Mouse (Mus musculus) stomach, postnatal 0 days (tissue): ENCODE data around the gene Ptgds.

Source experiments
- CTCF ChIP-seq: IDR thresholded peaks from 2 replicates; pipeline ENCODE4 v1.5.1; 2016; ENCODE audit warnings: antibody characterized with exemption, low read depth, mild to moderate bottlenecking, moderate library complexity
- EP300 ChIP-seq: optimal IDR thresholded peaks from 2 replicates; pipeline ENCODE3; 2016; ENCODE audit warnings: antibody characterized with exemption

DNA sequence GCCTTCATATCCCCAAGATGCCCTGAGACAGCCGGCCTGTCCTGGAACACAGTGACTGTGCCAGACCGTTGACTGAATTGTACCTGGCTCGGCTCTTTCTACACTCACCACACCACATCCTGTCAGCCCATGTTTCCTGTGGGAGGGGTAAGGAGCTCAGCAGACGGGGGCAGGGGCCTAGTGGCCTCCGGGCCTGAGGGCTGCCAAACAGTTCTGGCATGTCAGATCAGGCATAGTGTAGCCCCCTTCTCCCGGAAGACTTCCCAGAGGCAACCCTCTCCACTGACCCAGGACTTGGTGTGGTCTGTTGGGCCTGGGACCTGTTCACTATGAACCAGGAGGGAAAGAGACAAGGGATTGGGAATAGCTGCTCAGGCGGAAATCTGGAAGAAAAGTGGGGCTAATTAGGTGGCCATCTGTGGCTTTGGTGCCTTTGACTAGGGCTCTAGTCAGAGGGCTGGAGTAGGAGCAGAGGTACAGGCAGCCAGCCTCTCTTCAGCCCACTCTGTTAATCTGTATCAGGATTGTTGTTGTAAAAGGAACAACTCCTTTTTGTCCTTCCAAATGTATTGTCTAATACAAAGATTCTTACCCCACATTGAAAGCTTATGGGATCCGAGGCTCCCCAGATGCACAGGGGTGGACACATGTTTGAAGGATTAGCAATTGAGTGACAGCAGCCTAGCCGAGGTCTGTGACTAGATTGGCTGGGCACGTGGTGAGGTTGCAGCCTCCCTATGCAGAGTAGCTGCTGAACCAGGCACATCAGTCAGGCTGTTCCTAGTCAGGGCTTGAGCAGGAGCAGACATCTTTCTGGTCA is 3.8 kb downstream of the Ptgds start:
- TF ChIP-seq CTCF: no peak
- no peak for TF ChIP-seq EP300
